Mouse (Mus musculus): Measurements from ENCODE around the gene Olfr891. TPM values are rescaled to one million over a fixed set of nuclear protein-coding genes. Genes with fewer than 3 reads are reported as not detected.
"Not testable (repeated sequence)": the region's sequence is repeated elsewhere in the genome, so short reads cannot be mapped to it uniquely, and the experiment has no call there.

Olfr891 gene
- total RNA-seq (2021): not detected
- long read RNA-seq, experiment 1: 0 reads
- long read RNA-seq, experiment 2: 0 reads

DNA sequence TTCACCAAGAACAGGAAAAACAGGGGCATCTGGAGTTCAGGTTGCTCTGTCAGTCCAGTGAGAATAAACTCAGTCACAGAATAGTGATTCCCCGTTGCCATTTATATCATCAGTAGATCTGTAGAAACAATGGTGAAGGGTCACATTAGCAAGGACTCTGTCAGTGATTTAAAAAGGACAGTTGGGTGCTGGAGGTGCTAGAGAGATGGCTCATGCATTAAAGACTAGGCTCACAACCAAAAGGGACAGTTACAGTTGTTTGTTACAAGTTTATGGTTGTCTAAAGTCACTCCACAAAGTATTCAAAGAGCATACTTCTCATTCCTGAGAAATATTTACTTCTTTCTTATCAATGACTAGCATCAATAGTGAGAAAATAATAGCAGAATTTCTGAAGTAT, at the start of gene Olfr891:
TSS of gene Olfr891 (minus strand) at position 101 of the 400 bp plus-strand sequence.
- no peak within 1 kb of the TSS for H3K27ac ChIP-seq
- no peak within 1 kb of the TSS for H3K4me3 ChIP-seq
- DNase-seq (ENCODE audit: extremely low spot score in 1 of 2, low spot score in 2 of 2): no peak
- TF ChIP-seq CTCF (IDR thresholded peaks at IDR 0.05): no peak
- intact Hi-C loops (cut with DNase I): no loop called here

DNA sequence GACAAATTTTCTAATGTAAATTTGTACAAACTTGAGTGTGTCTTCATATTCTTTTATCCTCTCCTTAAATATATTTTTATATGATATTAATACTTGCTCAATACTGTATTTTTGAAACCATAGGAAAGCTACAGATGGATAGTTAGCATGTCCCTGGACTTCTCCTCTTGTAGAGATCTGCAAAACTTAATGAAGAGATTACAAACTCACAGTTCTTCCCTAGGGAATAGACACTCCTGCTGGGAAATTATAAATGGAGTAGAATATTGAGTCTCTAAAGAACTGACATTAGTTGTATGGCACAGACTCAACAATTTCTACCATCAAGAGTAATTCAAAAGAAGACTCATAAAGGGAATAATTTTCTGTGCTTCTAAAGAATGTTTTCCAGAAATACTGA, 37.1 kb upstream of the Olfr891 start, which contains the start of gene Olfr894:
TSS of gene Olfr894 (plus strand) at position 301 of the 400 bp plus-strand sequence.
- no peak within 1 kb of the TSS for H3K27ac ChIP-seq
- no peak for TF ChIP-seq CTCF (IDR thresholded peaks at IDR 0.05)

DNA sequence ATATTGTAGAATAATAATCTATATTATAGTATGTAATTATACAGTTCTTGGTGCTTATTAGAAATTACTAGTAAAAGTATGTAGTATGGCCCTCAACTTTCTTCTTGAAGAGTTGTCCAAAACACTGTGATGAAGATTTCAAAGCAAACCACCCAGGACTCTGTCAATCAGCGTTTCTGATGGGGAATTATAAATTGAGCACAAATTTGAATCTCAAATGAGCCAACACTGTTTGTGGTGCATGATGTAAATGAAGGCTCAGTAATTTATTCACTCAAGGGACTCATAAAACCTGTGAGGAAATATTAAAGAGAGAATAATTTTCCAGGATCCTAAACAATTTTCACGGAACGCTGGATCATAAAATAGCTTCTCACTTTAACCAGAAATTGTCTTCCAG, 27.4 kb upstream of the Olfr891 start, which contains the start of gene Olfr893:
TSS of gene Olfr893 (plus strand) at position 301 of the 400 bp plus-strand sequence.
- TF ChIP-seq CTCF (IDR thresholded peaks at IDR 0.05): no peak
- Histone ChIP-seq H3K4me3 (no peak within 1 kb of the TSS), H3K27ac (no peak within 1 kb of the TSS)
- intact Hi-C loops (cut with DNase I): no loop called here
- no peak for DNase-seq (ENCODE audit: extremely low spot score in 1 of 2, low spot score in 2 of 2)

More for the DNA sequence above, 37.1 kb upstream of the Olfr891 start, which contains the start of gene Olfr894:
- DNase-seq (ENCODE audit: extremely low spot score in 1 of 2, low spot score in 2 of 2): no peak
- intact Hi-C loops (cut with DNase I): no loop called here
- H3K4me3 ChIP-seq: no peak within 1 kb of the TSS

DNA sequence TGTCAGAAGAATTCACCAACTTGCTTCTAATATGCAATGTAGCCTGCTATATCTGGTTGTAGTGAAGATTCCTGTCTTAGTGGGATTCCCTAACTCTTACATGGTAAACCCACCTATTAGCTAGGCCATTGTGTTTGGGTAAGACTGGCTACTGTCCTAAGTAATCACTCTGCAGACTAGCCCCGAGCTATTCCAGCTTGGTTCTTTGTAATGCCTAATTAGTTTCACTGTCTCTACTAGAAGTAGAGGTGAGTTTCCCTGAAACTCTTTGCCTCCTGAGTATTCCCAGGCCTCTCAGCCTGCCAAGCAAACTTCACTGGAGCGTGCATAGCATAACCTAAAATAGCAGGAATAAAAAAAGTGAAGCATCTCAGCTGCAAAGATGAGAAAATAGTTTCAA, 12.3 kb downstream of the Olfr891 start:
- H3K27ac ChIP-seq; intact Hi-C loops (cut with DNase I); DNase-seq (ENCODE audit: extremely low spot score in 1 of 2, low spot score in 2 of 2); H3K4me3 ChIP-seq: not testable (repeated sequence)

DNA sequence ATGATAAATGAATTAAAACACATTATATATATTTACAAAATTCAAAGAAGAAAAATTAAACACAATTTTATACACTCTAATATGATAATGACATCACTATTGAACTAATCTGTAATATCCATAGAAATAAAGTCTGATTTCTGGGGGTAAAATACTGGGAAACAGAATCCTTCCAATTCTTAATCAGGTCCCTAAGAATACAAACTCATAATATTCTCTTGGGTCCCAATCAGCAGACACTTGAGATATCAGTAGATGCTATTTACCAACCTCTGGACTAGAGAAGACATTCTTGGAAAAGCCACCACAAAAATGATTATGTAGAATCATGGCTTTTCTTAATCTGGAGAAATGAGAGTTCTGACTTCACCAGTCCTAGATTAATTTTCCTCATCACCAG, 38.4 kb downstream of the Olfr891 start, which contains the start of gene Olfr890:
TSS of gene Olfr890 (plus strand) at position 301 of the 400 bp plus-strand sequence.
- Histone ChIP-seq H3K4me3 (no peak within 1 kb of the TSS), H3K27ac (no peak within 1 kb of the TSS)
- TF ChIP-seq CTCF (IDR thresholded peaks at IDR 0.05): no peak
- DNase-seq (ENCODE audit: extremely low spot score in 1 of 2, low spot score in 2 of 2): no peak
- intact Hi-C loops (cut with DNase I): no loop called here

Other genes starting within 250 kb of the Olfr891 start
- gene Olfr881, start 189.0 kb downstream of the Olfr891 start, total RNA-seq (2021): under 1 TPM; 0.26 to 0.34 TPM
- gene Olfr883, start 155.0 kb downstream of the Olfr891 start, total RNA-seq (2021): not detected
- gene Olfr884, start 134.3 kb downstream of the Olfr891 start, total RNA-seq (2021): not detected
- gene Olfr885, start 119.5 kb downstream of the Olfr891 start, total RNA-seq (2021): not detected
- gene Olfr887, start 96.7 kb downstream of the Olfr891 start, total RNA-seq (2021): not detected
- not detected for gene Olfr888, start 72.7 kb downstream of the Olfr891 start, total RNA-seq (2021)
- not detected for gene Olfr889, start 65.6 kb downstream of the Olfr891 start, total RNA-seq (2021)
- not detected for gene Olfr890, start 38.3 kb downstream of the Olfr891 start, total RNA-seq (2021)
- gene Olfr893, start 27.5 kb upstream of the Olfr891 start, total RNA-seq (2021): not detected
- not detected for gene Olfr894, start 37.2 kb upstream of the Olfr891 start, total RNA-seq (2021)
- not detected for gene Olfr143, start 72.0 kb upstream of the Olfr891 start, total RNA-seq (2021)
- gene Olfr895, start 87.0 kb upstream of the Olfr891 start, total RNA-seq (2021): not detected
- gene Olfr896-ps1, start 110.3 kb upstream of the Olfr891 start, total RNA-seq (2021): not detected
- gene Olfr25, start 148.2 kb upstream of the Olfr891 start, total RNA-seq (2021): not detected
- gene Olfr898, start 167.6 kb upstream of the Olfr891 start, total RNA-seq (2021): not detected
- gene Olfr250, start 186.1 kb upstream of the Olfr891 start, total RNA-seq (2021): not detected
- gene Olfr251, start 196.3 kb upstream of the Olfr891 start, total RNA-seq (2021): not detected
- not detected for gene Olfr147, start 220.9 kb upstream of the Olfr891 start, total RNA-seq (2021)
- not detected for gene Olfr901, start 248.6 kb upstream of the Olfr891 start, total RNA-seq (2021)